Mouse (Mus musculus): ENCODE data around the gene Cdon. TPM values are rescaled to one million over a fixed set of nuclear protein-coding genes. Genes with fewer than 3 reads are reported as not detected.

Cdon gene
- total RNA-seq, 1 experiment = 13.4 TPM

- in situ Hi-C loops (cut with MboI; ENCODE audit: low sequenced_read_pairs in 2 of 2, unreplicated experiment in 2 of 2) = no loop called here
- Histone ChIP-seq H3K36me3 (ENCODE audit: control insufficient read depth, insufficient read depth, low read length, poor library complexity, severe bottlenecking) (peaks cover 3% of the 10 kb centered on the region; the same call in 1 of the 2 replicates), H3K4me1 (ENCODE audit: control insufficient read depth in 2 of 2, insufficient read depth in 2 of 2, low read length in 2 of 2, poor library complexity in 1 of 2) (no peaks in the 10 kb centered on the region), H3K4me3 (ENCODE audit: insufficient read depth in 1 of 2, low read depth in 1 of 2, low read length in 2 of 2, poor library complexity in 1 of 2, severe bottlenecking in 1 of 2) (no peak overlapping the region), H3K9ac (ENCODE audit: insufficient read depth, low read depth, low read length, poor library complexity, severe bottlenecking) (no peak overlapping the region), H3K9me3 (ENCODE audit: control insufficient read depth, insufficient read depth, low read depth, low read length) (no peaks in the 10 kb centered on the region), H3K27ac (ENCODE audit: insufficient read depth, low read depth, low read length, poor library complexity, severe bottlenecking) (no peak overlapping the region)
- DNase-seq (ENCODE audit: low read depth, low spot score) = no peak
- no peak for TF ChIP-seq MAFK (IDR thresholded peaks at IDR 0.05; ENCODE audit: insufficient read depth, low read depth, low read length)
- TF ChIP-seq ZC3H11A (IDR thresholded peaks at IDR 0.05; ENCODE audit: borderline replicate concordance, low read depth, low read length) = no peak
- no peak for TF ChIP-seq CHD2 (IDR thresholded peaks at IDR 0.05; ENCODE audit: low read depth, low read length)
- no peak for TF ChIP-seq ZNF384 (IDR thresholded peaks at IDR 0.05; ENCODE audit: low read depth, low read length)
Observed at GRCm38 (mm10) chr9:35488496-35488895, 67.6 kb downstream of the Cdon start.

GRCm38 (mm10) chr9:35491109-35491866, 70.4 kb downstream of the Cdon start:
- Histone ChIP-seq H3K27ac (ENCODE audit: insufficient read depth, low read depth, low read length, poor library complexity, severe bottlenecking) (no peak overlapping the region), H3K4me3 (ENCODE audit: insufficient read depth in 1 of 2, low read depth in 1 of 2, low read length in 2 of 2, poor library complexity in 1 of 2, severe bottlenecking in 1 of 2) (no peak overlapping the region), H3K4me1 (ENCODE audit: control insufficient read depth in 2 of 2, insufficient read depth in 2 of 2, low read length in 2 of 2, poor library complexity in 1 of 2) (peaks cover 2 to 8% of the 10 kb centered on the region in 2 experiments; a peak in 1 of 4 replicates), H3K9me3 (ENCODE audit: control insufficient read depth, insufficient read depth, low read depth, low read length) (no peaks in the 10 kb centered on the region), H3K36me3 (ENCODE audit: control insufficient read depth, insufficient read depth, low read length, poor library complexity, severe bottlenecking) (peaks cover 3% of the 10 kb centered on the region; the same call in 1 of the 2 replicates), H3K9ac (ENCODE audit: insufficient read depth, low read depth, low read length, poor library complexity, severe bottlenecking) (no peak overlapping the region)
- TF ChIP-seq MAFK (IDR thresholded peaks at IDR 0.05; ENCODE audit: insufficient read depth, low read depth, low read length) (no peak), HCFC1 (IDR thresholded peaks at IDR 0.05; ENCODE audit: borderline replicate concordance, insufficient read depth, low read length) (no peak), ZC3H11A (IDR thresholded peaks at IDR 0.05; ENCODE audit: borderline replicate concordance, low read depth, low read length) (no peak), CHD2 (IDR thresholded peaks at IDR 0.05; ENCODE audit: low read depth, low read length) (no peak), ZNF384 (IDR thresholded peaks at IDR 0.05; ENCODE audit: low read depth, low read length) (no peak)
- DNase-seq (ENCODE audit: low read depth, low spot score) = no peak
- in situ Hi-C loops (cut with MboI; ENCODE audit: low sequenced_read_pairs in 2 of 2, unreplicated experiment in 2 of 2) = no loop called here

GRCm38 (mm10) chr9:35493033-35493732, 72.3 kb downstream of the Cdon start:
- Histone ChIP-seq H3K9me3 (ENCODE audit: control insufficient read depth, insufficient read depth, low read depth, low read length) (no peaks in the 10 kb centered on the region), H3K27ac (ENCODE audit: insufficient read depth, low read depth, low read length, poor library complexity, severe bottlenecking) (no peak overlapping the region), H3K4me1 (ENCODE audit: control insufficient read depth in 2 of 2, insufficient read depth in 2 of 2, low read length in 2 of 2, poor library complexity in 1 of 2) (peaks cover 2 to 8% of the 10 kb centered on the region in 2 experiments; a peak in 1 of 4 replicates), H3K9ac (ENCODE audit: insufficient read depth, low read depth, low read length, poor library complexity, severe bottlenecking) (no peak overlapping the region), H3K36me3 (ENCODE audit: control insufficient read depth, insufficient read depth, low read length, poor library complexity, severe bottlenecking) (peaks cover 2% of the 10 kb centered on the region; the same call in 1 of the 2 replicates), H3K4me3 (ENCODE audit: insufficient read depth in 1 of 2, low read depth in 1 of 2, low read length in 2 of 2, poor library complexity in 1 of 2, severe bottlenecking in 1 of 2) (no peak overlapping the region)
- DNase-seq (ENCODE audit: low read depth, low spot score) = no peak
- in situ Hi-C loops (cut with MboI; ENCODE audit: low sequenced_read_pairs in 2 of 2, unreplicated experiment in 2 of 2) = no loop called here
- TF ChIP-seq ZNF384 (IDR thresholded peaks at IDR 0.05; ENCODE audit: low read depth, low read length) = no peak
- no peak for TF ChIP-seq CHD2 (IDR thresholded peaks at IDR 0.05; ENCODE audit: low read depth, low read length)
- TF ChIP-seq ZC3H11A (IDR thresholded peaks at IDR 0.05; ENCODE audit: borderline replicate concordance, low read depth, low read length) = no peak
- no peak for TF ChIP-seq MAFK (IDR thresholded peaks at IDR 0.05; ENCODE audit: insufficient read depth, low read depth, low read length)

GRCm38 (mm10) chr9:35493733-35494092, 72.8 kb downstream of the Cdon start:
- H3K9ac ChIP-seq (ENCODE audit: insufficient read depth, low read depth, low read length, poor library complexity, severe bottlenecking) = no peak overlapping the region
- TF ChIP-seq CHD2 (IDR thresholded peaks at IDR 0.05; ENCODE audit: low read depth, low read length) = no peak
- in situ Hi-C loops (cut with MboI; ENCODE audit: low sequenced_read_pairs in 2 of 2, unreplicated experiment in 2 of 2) = no loop called here
- H3K4me3 ChIP-seq (ENCODE audit: insufficient read depth in 1 of 2, low read depth in 1 of 2, low read length in 2 of 2, poor library complexity in 1 of 2, severe bottlenecking in 1 of 2) = no peak overlapping the region
- no peak overlapping the region for H3K27ac ChIP-seq (ENCODE audit: insufficient read depth, low read depth, low read length, poor library complexity, severe bottlenecking)
- H3K9me3 ChIP-seq (ENCODE audit: control insufficient read depth, insufficient read depth, low read depth, low read length) = no peaks in the 10 kb centered on the region
- DNase-seq (ENCODE audit: low read depth, low spot score) = no peak
- H3K4me1 ChIP-seq (ENCODE audit: control insufficient read depth in 2 of 2, insufficient read depth in 2 of 2, low read length in 2 of 2, poor library complexity in 1 of 2) = peaks cover 2 to 8% of the 10 kb centered on the region in 2 experiments; a peak in 1 of 4 replicates
- H3K36me3 ChIP-seq (ENCODE audit: control insufficient read depth, insufficient read depth, low read length, poor library complexity, severe bottlenecking) = peaks cover 2% of the 10 kb centered on the region; the same call in 1 of the 2 replicates

Measured in ES-E14 (cell line).